Mouse (Mus musculus) thymus, postnatal 25 days (tissue): ENCODE results near the gene Foxf1.

Experiments used
- DNase-seq: peaks from one replicate; pipeline ENCODE4 v3.0.0; 2022

The Foxf1 gene

DNA sequence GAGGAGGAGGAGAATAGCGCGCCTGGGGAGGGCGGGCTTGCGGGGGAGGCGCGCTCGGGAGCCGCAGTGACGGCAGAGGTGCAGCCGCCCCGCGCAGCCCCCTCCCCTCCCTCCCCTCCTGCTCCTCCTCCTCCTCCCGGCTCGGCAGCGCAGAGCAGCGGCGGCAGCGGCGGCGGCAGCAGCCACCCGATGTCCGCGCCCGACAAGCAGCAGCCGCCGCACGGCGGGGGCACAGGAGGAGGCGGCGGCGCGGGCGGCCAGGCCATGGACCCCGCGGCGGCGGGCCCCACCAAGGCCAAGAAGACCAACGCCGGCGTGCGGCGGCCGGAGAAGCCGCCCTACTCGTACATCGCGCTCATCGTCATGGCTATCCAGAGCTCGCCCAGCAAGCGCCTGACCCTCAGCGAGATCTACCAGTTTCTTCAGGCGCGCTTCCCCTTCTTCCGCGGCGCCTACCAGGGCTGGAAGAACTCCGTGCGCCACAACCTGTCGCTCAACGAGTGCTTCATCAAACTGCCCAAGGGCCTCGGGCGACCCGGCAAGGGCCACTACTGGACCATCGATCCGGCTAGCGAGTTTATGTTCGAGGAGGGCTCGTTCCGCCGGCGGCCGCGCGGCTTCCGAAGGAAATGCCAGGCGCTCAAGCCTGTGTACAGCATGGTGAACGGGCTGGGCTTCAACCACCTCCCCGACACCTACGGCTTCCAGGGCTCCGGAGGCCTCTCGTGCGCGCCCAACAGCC lies at the start of gene Foxf1:
Gene Foxf1 (plus strand): TSS at position 177 of the 742 bp plus-strand sequence.
- no peak for DNase-seq

DNA sequence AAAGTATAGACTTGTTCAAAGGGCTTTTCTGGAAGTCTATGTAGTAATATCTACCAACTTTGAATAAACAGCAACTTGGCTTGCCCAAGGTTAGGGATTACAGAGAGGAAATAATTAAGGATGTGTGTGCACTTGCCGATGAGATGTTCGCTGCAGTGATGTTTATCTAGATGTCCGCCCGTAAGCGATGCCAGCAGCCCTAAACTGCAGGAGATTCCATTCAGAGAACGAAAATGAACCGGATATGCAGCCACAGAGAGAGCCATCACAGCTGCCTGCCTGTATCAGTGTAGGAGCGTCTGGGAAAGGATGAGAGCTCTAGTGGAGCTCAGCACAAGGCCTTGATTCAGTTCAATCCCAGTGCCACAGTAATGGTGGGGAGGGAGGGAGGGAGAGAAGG lies 48.6 kb upstream of the Foxf1 start:
- no peak for DNase-seq

GRCm38 (mm10) chr8:121043719-121044440 lies 40.3 kb upstream of the Foxf1 start:
- DNase-seq, result no peak

DNA sequence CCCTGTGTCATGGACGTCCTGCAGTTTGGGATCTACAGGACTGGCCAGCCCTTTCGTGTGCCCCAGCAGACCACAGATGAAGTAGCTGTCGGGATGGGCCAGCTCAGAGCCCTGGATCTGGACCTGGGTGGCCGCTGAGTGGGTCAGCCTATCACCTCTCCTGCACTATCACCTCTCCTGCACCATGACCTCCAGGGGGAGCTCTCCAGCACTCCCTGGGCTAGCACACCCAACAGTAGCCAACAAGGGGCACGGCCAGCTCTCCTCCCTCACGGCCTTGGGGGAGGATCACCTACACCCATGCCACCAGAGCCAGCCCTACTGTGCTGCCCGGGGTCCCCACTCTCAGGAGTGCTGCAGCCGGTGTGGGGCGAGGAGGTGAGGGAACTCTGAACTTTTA lies 36.7 kb upstream of the Foxf1 start:
- DNase-seq, result peak; percentile 37

GRCm38 (mm10) chr8:121058081-121058480 lies 26.1 kb upstream of the Foxf1 start:
- DNase-seq, result no peak

DNA sequence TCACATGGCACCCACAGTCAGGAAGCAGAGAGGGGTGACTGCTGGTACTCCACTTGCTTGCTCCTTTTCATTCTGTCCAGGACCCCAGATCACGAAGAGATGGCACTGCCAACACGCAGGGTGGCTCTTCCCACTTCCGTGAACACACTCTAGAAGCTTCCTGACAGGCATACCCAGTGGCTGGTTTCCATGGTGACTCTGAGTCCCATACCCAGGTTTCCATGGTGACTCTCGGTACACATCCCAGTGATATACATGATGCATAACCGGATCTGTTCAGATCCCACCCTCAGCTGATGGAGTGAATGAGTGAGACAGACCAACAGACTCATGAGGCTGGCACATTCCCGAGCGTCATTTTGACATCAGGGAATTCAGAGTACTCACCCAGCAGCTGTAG lies 25.1 kb upstream of the Foxf1 start:
- DNase-seq, result no peak

- DNase-seq, result no peak
Observed at GRCm38 (mm10) chr8:121062521-121062920, 21.7 kb upstream of the Foxf1 start.

DNA sequence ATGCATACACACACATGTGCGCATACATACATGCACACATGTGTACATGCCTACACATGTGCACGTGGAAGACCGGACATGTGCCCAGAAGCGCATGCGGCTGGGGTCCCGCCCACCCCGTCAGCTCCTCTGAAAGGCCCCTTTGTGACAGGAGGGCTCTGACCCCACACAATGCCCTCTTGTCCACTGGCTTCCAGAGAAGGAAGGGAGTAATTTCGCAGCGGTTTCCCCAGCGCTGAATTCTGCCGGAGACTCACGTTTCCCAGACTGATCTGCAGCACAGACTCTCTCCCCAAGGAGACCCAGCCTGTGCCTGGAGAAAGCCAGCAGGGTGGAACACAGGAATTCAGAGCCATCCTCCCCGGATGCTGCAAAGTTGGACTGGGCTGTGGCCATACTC lies 20.5 kb upstream of the Foxf1 start:
- no peak for DNase-seq

DNA sequence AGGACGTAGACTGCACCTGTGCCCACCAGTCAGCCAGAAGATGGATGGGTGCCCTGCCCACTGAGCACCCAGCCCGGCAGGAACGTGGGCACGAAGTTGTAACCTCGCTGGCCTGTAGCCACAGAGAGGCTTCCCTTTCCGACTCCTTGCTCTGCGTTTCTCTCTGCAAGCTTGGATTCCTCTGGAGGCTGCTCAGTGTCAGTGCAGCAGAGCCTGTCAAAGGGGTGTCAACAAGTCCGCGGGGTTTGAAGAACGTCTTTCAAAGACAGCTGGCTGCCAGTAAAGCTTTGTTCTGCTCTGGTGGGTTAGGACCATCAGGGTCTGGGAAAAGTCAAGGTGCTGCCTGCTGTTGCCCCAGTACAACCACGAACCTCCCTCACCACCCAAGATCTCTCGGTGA lies 12.7 kb upstream of the Foxf1 start:
- no peak for DNase-seq

DNA sequence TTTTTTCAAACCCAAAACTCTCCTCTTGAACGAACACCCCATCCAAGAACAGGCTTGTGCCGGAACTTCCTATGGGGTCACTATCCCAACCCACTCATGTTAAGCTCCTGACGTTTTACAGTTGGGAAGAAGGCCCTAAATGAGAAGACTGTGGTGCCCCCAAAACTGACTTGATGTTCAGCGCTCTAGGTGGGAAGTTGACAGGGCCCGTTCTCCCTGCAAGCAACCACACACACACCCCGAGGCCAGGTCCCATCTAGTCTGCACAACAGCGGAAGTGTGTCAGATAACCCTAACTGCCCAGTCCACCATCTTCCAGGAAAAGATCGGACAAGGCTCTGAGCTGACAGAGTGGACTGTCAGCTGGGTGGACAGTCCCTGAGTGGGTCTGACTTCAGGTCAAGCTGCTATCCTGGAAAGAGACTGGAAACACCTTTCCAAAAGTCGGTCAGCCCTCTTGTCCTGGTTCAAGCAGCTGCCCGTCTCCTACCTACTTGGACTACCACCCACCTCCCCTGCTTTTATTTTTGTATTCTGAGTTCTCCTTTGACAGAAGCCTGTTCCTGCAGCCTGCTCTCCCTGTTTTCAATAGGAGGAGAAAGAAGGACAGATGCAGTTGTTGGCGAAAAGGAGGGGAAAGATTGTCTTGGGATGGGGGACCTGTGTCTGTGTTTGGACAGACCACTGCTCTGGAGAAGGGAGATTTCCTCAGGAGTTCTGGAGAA lies 11.6 kb upstream of the Foxf1 start:
- no peak for DNase-seq

GRCm38 (mm10) chr8:121073174-121074107 lies 10.7 kb upstream of the Foxf1 start:
- no peak for DNase-seq

GRCm38 (mm10) chr8:121074108-121074847 lies 9.9 kb upstream of the Foxf1 start:
- no peak for DNase-seq

- no peak for DNase-seq
Observed at GRCm38 (mm10) chr8:121074848-121075145, 9.4 kb upstream of the Foxf1 start.

DNA sequence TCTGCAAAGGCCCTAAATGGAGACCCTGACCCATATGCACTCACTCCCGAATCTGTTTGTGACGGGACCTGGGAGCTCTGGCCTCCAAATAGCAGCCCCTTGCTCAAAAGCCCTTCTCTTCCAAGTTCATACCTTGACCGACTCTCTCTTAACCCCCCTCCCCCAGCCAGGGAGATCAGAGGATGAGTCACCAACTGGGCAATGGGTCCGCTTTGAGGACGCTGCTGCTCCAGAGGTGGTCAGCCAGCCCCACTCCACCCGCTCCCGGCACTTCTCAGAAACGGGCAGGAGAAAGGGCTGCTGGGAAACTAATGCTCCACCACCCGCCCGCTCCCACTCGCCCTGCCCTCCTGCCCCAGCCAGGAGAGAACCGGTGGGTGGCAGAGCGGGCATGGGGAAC lies 8.2 kb upstream of the Foxf1 start:
- DNase-seq, result no peak

DNA sequence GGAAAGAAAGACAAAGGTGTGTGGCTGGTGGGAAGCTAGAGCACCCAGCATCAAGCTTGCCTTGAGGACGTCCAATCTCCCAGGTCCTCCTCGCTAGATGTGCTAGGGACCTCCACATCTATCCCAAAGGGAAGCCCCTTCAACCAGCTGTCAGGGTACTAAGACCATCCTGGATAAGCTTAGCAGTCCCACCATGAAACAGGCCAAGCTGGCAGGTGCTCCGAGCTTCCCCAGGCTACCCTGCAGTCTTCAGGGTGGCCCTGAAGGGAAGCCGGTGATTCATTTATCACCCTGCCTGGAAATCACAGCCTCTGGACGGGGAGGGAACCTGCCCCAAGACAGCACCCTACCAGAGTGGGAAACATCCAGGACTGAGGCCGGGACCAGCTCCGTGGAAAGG lies 7.6 kb upstream of the Foxf1 start:
- no peak for DNase-seq

GRCm38 (mm10) chr8:121078721-121079120 lies 5.5 kb upstream of the Foxf1 start:
- DNase-seq, result no peak

GRCm38 (mm10) chr8:121079201-121079600 lies 5.0 kb upstream of the Foxf1 start:
- no peak for DNase-seq

DNA sequence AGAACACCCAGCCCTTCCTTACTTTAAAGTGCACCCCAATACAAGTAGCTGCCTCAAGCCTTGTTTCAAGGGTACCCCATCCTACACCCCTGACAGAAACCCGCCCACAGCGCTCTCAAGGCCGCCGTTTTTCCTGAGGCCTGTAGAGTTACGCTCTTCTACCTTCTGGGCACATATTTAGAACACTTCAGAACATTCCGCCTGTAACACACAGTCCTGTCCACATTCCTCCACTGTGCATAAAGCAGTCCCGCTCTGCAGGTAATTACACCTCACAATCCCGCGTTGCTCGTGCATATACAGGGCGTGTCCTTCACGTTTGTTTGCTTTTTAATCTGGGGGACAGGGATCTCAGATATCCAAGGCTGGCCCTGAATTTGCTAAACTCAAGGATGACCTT lies 4.2 kb upstream of the Foxf1 start:
- no peak for DNase-seq

GRCm38 (mm10) chr8:121080361-121081090 lies 3.7 kb upstream of the Foxf1 start:
- DNase-seq, result no peak

DNA sequence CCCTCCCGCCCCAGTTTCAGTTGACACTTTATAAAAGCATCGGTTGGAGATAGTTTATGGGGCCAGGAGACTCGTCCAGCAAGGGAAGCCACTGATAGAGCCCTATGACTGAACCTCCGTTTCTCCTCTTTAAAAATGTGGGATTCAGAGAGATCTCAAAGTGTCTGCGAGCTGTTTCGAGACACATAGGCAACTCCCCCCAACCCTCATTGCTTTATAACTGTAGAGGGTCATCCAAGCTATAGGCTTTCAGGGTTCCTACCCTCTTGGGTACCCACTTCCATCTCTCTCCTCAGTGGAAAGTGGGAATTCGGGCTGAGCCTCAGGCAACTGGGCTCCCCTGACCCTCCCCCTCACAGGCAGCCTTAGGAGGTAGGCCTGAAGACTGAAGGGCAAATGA lies 2.8 kb upstream of the Foxf1 start:
- DNase-seq, result no peak
